Mouse (Mus musculus): ENCODE data around the gene Slc2a12.

Slc2a12 gene

GRCm38 (mm10) chr10:22728257-22728656 lies 83.4 kb downstream of the Slc2a12 start:
- no peak for DNase-seq (ENCODE audit: low read depth)

GRCm38 (mm10) chr10:22730266-22730991 lies 85.6 kb downstream of the Slc2a12 start:
- no peak for DNase-seq (ENCODE audit: low read depth)

GRCm38 (mm10) chr10:22730992-22731271 lies 86.1 kb downstream of the Slc2a12 start:
- no peak for DNase-seq (ENCODE audit: low read depth)

- DNase-seq (ENCODE audit: low read depth), result peak; percentile 88
Measured at GRCm38 (mm10) chr10:22731272-22732093, 86.7 kb downstream of the Slc2a12 start, which contains the start of gene Tbpl1. TSS of gene Tbpl1 (minus strand) at chr10:22731938.

GRCm38 (mm10) chr10:22732181-22732580 lies 87.4 kb downstream of the Slc2a12 start:
- peak; percentile 14 for DNase-seq (ENCODE audit: low read depth)

- DNase-seq (ENCODE audit: low read depth), result no peak
Measured at GRCm38 (mm10) chr10:22745922-22746321, 101.1 kb downstream of the Slc2a12 start.

- no peak for DNase-seq (ENCODE audit: low read depth)
Measured at GRCm38 (mm10) chr10:22746334-22747322, 101.8 kb downstream of the Slc2a12 start.

GRCm38 (mm10) chr10:22751175-22751682 lies 106.4 kb downstream of the Slc2a12 start:
- no peak for DNase-seq (ENCODE audit: low read depth)
